In the genomic region with DNA sequence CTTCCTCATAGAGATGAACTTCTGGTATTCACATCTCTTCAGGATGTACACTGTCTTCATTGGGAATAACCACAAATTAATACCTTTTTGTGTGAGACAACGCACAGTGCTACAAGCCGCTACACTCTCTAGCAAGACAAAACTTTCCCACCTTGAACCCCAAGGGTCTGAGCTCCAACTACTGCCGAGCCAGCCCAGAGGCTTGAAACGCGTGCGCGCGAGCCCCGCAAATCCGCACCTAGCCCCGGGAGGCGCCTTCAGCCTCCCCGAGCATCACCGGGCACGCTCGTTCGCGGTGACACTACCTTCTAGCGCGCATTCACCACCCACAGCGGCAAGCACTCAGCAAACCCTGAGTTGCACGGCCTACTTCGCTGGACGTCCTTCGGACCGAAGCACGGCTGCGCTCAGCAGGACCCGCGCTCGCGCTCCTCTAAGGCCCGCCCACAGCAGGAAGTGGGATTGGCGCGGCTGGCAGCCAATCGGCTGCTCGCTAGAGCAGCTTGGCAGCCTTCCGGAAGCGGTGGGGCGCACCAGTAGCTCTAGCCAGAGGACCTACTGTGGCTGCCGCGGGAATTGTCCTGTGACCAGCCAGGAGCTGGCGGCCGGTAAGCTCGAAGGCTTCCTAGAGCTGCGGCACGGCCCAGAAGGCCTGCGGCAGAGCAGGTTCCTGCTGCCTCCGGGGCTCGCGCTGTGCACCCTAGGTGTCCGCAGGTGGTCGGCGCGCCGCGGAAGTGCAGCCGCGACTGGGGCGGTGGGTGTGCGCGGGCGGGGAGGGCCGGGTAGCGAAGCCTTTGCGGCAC, we compare ENCODE assay signal across 8 mouse cellular contexts. TPM values are rescaled to one million over a fixed set of nuclear protein-coding genes. Genes with fewer than 3 reads are reported as not detected.
A peak's percentile ranks its signal among the peaks of the same experiment; 100 is the strongest.
DNase-seq lines count a peak whose midpoint lies in the region; ATAC-seq and TF ChIP-seq lines count a peak whose summit lies in the region.

A gene (minus strand): TSS at position 438 of the 803 bp plus-strand sequence.
A gene (plus strand): TSS at position 515 of the 803 bp plus-strand sequence.
A gene (plus strand): TSS at position 531 of the 803 bp plus-strand sequence.

- TF ChIP-seq CTCF in ES-Bruce4 (IDR thresholded peaks at IDR 0.05; ENCODE audit: low read depth, low read length): no peak
- peak; percentile 28 for TF ChIP-seq CTCF in liver, postnatal 0 days (IDR thresholded peaks at IDR 0.05; ENCODE audit: low read depth)

- intact Hi-C loops in heart, postnatal 10 days (cut with DNase I): loop anchor here (1.0 to 10.0 kb wide), 2 partner anchors 17 to 452 kb away; a partner anchor contains a TSS

- H3K4me3 ChIP-seq in ES-Bruce4 (ENCODE audit: low read depth, low read length): peak within 1 kb of the TSS; percentile 90
- H3K4me3 ChIP-seq in forebrain, embryonic 13.5 days: peak within 1 kb of the TSS; percentile 67
- H3K4me3 ChIP-seq in liver, postnatal 0 days (ENCODE audit: low read depth, low read length): peak within 1 kb of the TSS; percentile 71
- peak within 1 kb of the TSS; percentile 62 for H3K4me3 ChIP-seq in neural tube, embryonic 14.5 days (ENCODE audit: low read depth, low read length)

- peak; percentile 95 for TF ChIP-seq POLR2A in ES-Bruce4 (IDR thresholded peaks at IDR 0.05; ENCODE audit: insufficient read depth, low read length)

- WGBS in forebrain, embryonic 13.5 days: under 1% methylated on average over 66 of the region's 66 CpGs
- WGBS in large intestine, adult 2 months: under 1% methylated on average over 66 of the region's 66 CpGs
- under 1% methylated on average over 66 of the region's 66 CpGs for WGBS in liver, postnatal 0 days (ENCODE audit: insufficient replicate concordance)
- under 1% methylated on average over 66 of the region's 66 CpGs for WGBS in neural tube, embryonic 14.5 days

- no peaks in the 10 kb centered on the region for H3K4me1 ChIP-seq in ES-Bruce4 (ENCODE audit: control insufficient read depth, insufficient read depth, low read length)
- peaks cover 12% of the 10 kb centered on the region for H3K4me1 ChIP-seq in forebrain, embryonic 13.5 days
- peaks cover 5% of the 10 kb centered on the region for H3K4me1 ChIP-seq in liver, postnatal 0 days (ENCODE audit: insufficient read depth)
- H3K4me1 ChIP-seq in neural tube, embryonic 14.5 days (ENCODE audit: control insufficient read depth, insufficient read depth, low read length): peaks cover 3% of the 10 kb centered on the region; the same call in 1 of the 2 replicates

- no peaks in the 10 kb centered on the region for H3K27me3 ChIP-seq in ES-Bruce4 (ENCODE audit: control insufficient read depth, insufficient read depth, low read length, poor library complexity, severe bottlenecking)
- H3K27me3 ChIP-seq in forebrain, embryonic 13.5 days: no peaks in the 10 kb centered on the region
- H3K27me3 ChIP-seq in liver, postnatal 0 days (ENCODE audit: insufficient read depth, low read length): no peaks in the 10 kb centered on the region
- H3K27me3 ChIP-seq in neural tube, embryonic 14.5 days (ENCODE audit: control insufficient read depth, insufficient read depth, low read length): no peaks in the 10 kb centered on the region

- peak within 1 kb of the TSS; percentile 61 for H3K4me2 ChIP-seq in forebrain, embryonic 13.5 days
- H3K4me2 ChIP-seq in liver, postnatal 0 days (ENCODE audit: low read depth, low read length): peak within 1 kb of the TSS; percentile 83
- peak within 1 kb of the TSS; percentile 68 for H3K4me2 ChIP-seq in neural tube, embryonic 14.5 days (ENCODE audit: low read depth, low read length)

- peak; percentile 97 for DNase-seq in heart, postnatal 10 days
- DNase-seq in large intestine, adult 2 months (ENCODE audit: low read depth, low spot score): peak; percentile 80
- DNase-seq in liver, postnatal 0 days: peak; percentile 95
- peak; percentile 94 for DNase-seq in testis, postnatal 10 days (ENCODE audit: low spot score)

- H3K9me3 ChIP-seq in ES-Bruce4 (replicated peaks; ENCODE audit: control insufficient read depth, insufficient read depth, low read length, poor library complexity, severe bottlenecking): no peaks in the 10 kb centered on the region
- H3K9me3 ChIP-seq in forebrain, embryonic 13.5 days (replicated peaks): no peaks in the 10 kb centered on the region
- no peaks in the 10 kb centered on the region for H3K9me3 ChIP-seq in liver, postnatal 0 days (ENCODE audit: low read length)
- H3K9me3 ChIP-seq in neural tube, embryonic 14.5 days (ENCODE audit: control insufficient read depth, low read length): no peaks in the 10 kb centered on the region

- TF ChIP-seq EP300 in ES-Bruce4 (IDR thresholded peaks at IDR 0.05; ENCODE audit: insufficient read depth, low read depth, low read length): no peak
- TF ChIP-seq EP300 in liver, postnatal 0 days (IDR thresholded peaks at IDR 0.05; ENCODE audit: low read depth): no peak

- peak within 1 kb of the TSS; percentile 12; the same call in 1 of the 2 replicates for H3K27ac ChIP-seq in ES-Bruce4 (ENCODE audit: insufficient read depth, low read length)
- H3K27ac ChIP-seq in forebrain, embryonic 13.5 days: peak within 1 kb of the TSS; percentile 81
- H3K27ac ChIP-seq in liver, postnatal 0 days (ENCODE audit: low read depth): peak within 1 kb of the TSS; percentile 82
- H3K27ac ChIP-seq in neural tube, embryonic 14.5 days (ENCODE audit: low read depth, low read length): peak within 1 kb of the TSS; percentile 69

- H3K9ac ChIP-seq in ES-Bruce4 (ENCODE audit: low read depth, poor library complexity, severe bottlenecking): peak within 1 kb of the TSS; percentile 29
- H3K9ac ChIP-seq in forebrain, embryonic 13.5 days: peak within 1 kb of the TSS; percentile 86
- H3K9ac ChIP-seq in liver, postnatal 0 days (replicated peaks): peak within 1 kb of the TSS; percentile 81
- peak within 1 kb of the TSS; percentile 74 for H3K9ac ChIP-seq in neural tube, embryonic 14.5 days (replicated peaks; ENCODE audit: low read depth, low read length)

- H3K36me3 ChIP-seq in ES-Bruce4 (ENCODE audit: control insufficient read depth, insufficient read depth, low read length, poor library complexity, severe bottlenecking): peaks cover 6% of the 10 kb centered on the region
- H3K36me3 ChIP-seq in forebrain, embryonic 13.5 days (ENCODE audit: poor library complexity, severe bottlenecking): peaks cover 14% of the 10 kb centered on the region; the same call in 1 of the 2 replicates
- peaks cover 8% of the 10 kb centered on the region; the same call in 1 of the 2 replicates for H3K36me3 ChIP-seq in liver, postnatal 0 days (replicated peaks; ENCODE audit: insufficient read depth, low read length)
- peaks cover 3% of the 10 kb centered on the region; the same call in 1 of the 2 replicates for H3K36me3 ChIP-seq in neural tube, embryonic 14.5 days (ENCODE audit: control insufficient read depth, insufficient read depth, low read length)

- peak; percentile 94 for ATAC-seq in cerebellum, adult (ENCODE audit: insufficient number of reproducible peaks, low FRiP score, low TSS enrichment)
- peak; percentile 100 for ATAC-seq in forebrain, embryonic 13.5 days
- peak; percentile 100 for ATAC-seq in liver, postnatal 0 days
- peak; percentile 100 for ATAC-seq in neural tube, embryonic 14.5 days (ENCODE audit: low read depth)

RNA-seq across cellular contexts. Expression of the first gene that starts in this region (rescaled TPM):
- 26.7 and 27.9 TPM in 2 replicates for polyA plus RNA-seq in ES-Bruce4 (2011; ENCODE audit: insufficient read depth, insufficient read length, low read depth, missing spikeins)
- polyA plus RNA-seq in forebrain, embryonic 13.5 days (2015; fragmentation: Nextera tagmentation; extraction: Ambion mirVana): 17.6 and 20.2 TPM in 2 replicates
- 1 to 10 TPM; 6.9 to 7.7 TPM for total RNA-seq in heart, postnatal 10 days (2021)
- polyA plus RNA-seq in large intestine, adult 2 months (2012; rRNA removed): 0.92 and 2.1 TPM in 2 replicates
- polyA plus RNA-seq in liver, postnatal 0 days (2015; fragmentation: Nextera tagmentation; extraction: Ambion mirVana): 2.6 and 3.1 TPM in 2 replicates
- polyA plus RNA-seq in neural tube, embryonic 14.5 days (2014; fragmentation: Nextera tagmentation; extraction: Ambion mirVana): 12.1 and 13.2 TPM in 2 replicates

RNA-seq across cellular contexts. Expression of the second gene that starts in this region (rescaled TPM):
- 21.6 and 27.7 TPM in 2 replicates for polyA plus RNA-seq in ES-Bruce4 (2011; ENCODE audit: insufficient read depth, insufficient read length, low read depth, missing spikeins)
- polyA plus RNA-seq in forebrain, embryonic 13.5 days (2015; fragmentation: Nextera tagmentation; extraction: Ambion mirVana): 72.3 and 76.5 TPM in 2 replicates
- total RNA-seq in heart, postnatal 10 days (2021): 1 to 10 TPM; 6.1 to 7.9 TPM
- polyA plus RNA-seq in large intestine, adult 2 months (2012; rRNA removed): 10.0 and 10.8 TPM in 2 replicates
- polyA plus RNA-seq in liver, postnatal 0 days (2015; fragmentation: Nextera tagmentation; extraction: Ambion mirVana): 17.7 and 18.3 TPM in 2 replicates
- polyA plus RNA-seq in neural tube, embryonic 14.5 days (2014; fragmentation: Nextera tagmentation; extraction: Ambion mirVana): 51.6 and 52.6 TPM in 2 replicates

RNA-seq across cellular contexts. Expression of the third gene that starts in this region (rescaled TPM):
- not detected in 2 replicates for polyA plus RNA-seq in ES-Bruce4 (2011; ENCODE audit: insufficient read depth, insufficient read length, low read depth, missing spikeins)
- not detected in 2 replicates for polyA plus RNA-seq in forebrain, embryonic 13.5 days (2015; fragmentation: Nextera tagmentation; extraction: Ambion mirVana)
- total RNA-seq in heart, postnatal 10 days (2021): 1 to 10 TPM in 1 of 2 experiments, under 1 TPM in 1; 0.82 to 2.5 TPM
- 11.8 and 19.8 TPM in 2 replicates for polyA plus RNA-seq in large intestine, adult 2 months (2012; rRNA removed)
- not detected in 2 replicates for polyA plus RNA-seq in liver, postnatal 0 days (2015; fragmentation: Nextera tagmentation; extraction: Ambion mirVana)
- polyA plus RNA-seq in neural tube, embryonic 14.5 days (2014; fragmentation: Nextera tagmentation; extraction: Ambion mirVana): not detected in 2 replicates

Comparison
In these comparisons a context has a peak if more than half of its experiments do, and no peak if none do; other contexts are left out.
1. Peak in every context shown above with its lines: DNase-seq, ATAC-seq, H3K4me3 ChIP-seq and H3K27ac ChIP-seq.
2. RNA of the third gene that starts in this region (polyA plus RNA-seq): 11.8 to 19.8 TPM in large intestine, adult 2 months; not detected in ES-Bruce4, not detected in forebrain, embryonic 13.5 days, not detected in liver, postnatal 0 days and not detected in neural tube, embryonic 14.5 days; every median in the first group is over 10 times any median in the second.
3. H3K27ac ChIP-seq: peak in every context shown above with its lines; median percentile 82 in liver, postnatal 0 days; 81 in forebrain, embryonic 13.5 days; 69 in neural tube, embryonic 14.5 days; 12 in ES-Bruce4.
4. H3K9ac ChIP-seq: peak in every context shown above with its lines; median percentile 86 in forebrain, embryonic 13.5 days; 81 in liver, postnatal 0 days; 74 in neural tube, embryonic 14.5 days; 29 in ES-Bruce4.